Mouse (Mus musculus) heart, embryonic 11.5 days (tissue): Measurements from ENCODE around the gene Gdf5. TPM values are rescaled to one million over a fixed set of nuclear protein-coding genes. Genes with fewer than 3 reads are reported as not detected.
"Not testable (repeated sequence)": the region's sequence is repeated elsewhere in the genome, so short reads cannot be mapped to it uniquely, and the experiment has no call there.

Source experiments
- ATAC-seq: fragments of 200-750 bp; cut with Nextera tagmentation; replicated peaks from 2 replicates; pipeline ENCODE4 v1.8.0; 2017; ENCODE audit warnings: moderate library complexity; ENCODE audit not compliant: insufficient number of reproducible peaks, low FRiP score, low TSS enrichment
- H3K27ac ChIP-seq: fragments of 300-500 bp; sonication (generic); 2 replicates; pipeline ENCODE4 v1.5.1; 2014; ENCODE audit warnings: mild to moderate bottlenecking, low read depth, low read length
- H3K27me3 ChIP-seq: fragments of 300-500 bp; sonication (generic); 2 replicates; pipeline ENCODE4 v1.6.1; 2014; ENCODE audit warnings: mild to moderate bottlenecking, low read length, mixed read lengths; ENCODE audit not compliant: control insufficient read depth, insufficient read depth
- H3K36me3 ChIP-seq: fragments of 300-500 bp; sonication (generic); 2 replicates; pipeline ENCODE4 v1.6.1; 2014; ENCODE audit warnings: mild to moderate bottlenecking, low read length, moderate library complexity, mixed read lengths; ENCODE audit not compliant: control insufficient read depth, insufficient read depth
- H3K4me1 ChIP-seq: fragments of 300-500 bp; sonication (generic); 2 replicates; pipeline ENCODE4 v1.6.1; 2014; ENCODE audit warnings: low read length; ENCODE audit not compliant: control insufficient read depth, insufficient read depth
- H3K4me2 ChIP-seq: fragments of 300-500 bp; sonication (generic); 2 replicates; pipeline ENCODE4 v1.6.1; 2014; ENCODE audit warnings: mild to moderate bottlenecking, moderate library complexity
- H3K4me3 ChIP-seq: fragments of 300-500 bp; sonication (generic); 2 replicates; pipeline ENCODE4 v1.5.1; 2014; ENCODE audit warnings: low read depth, low read length
- H3K9ac ChIP-seq: fragments of 300-500 bp; sonication (generic); 2 replicates; pipeline ENCODE4 v1.6.1; 2014; ENCODE audit warnings: mild to moderate bottlenecking, low read depth, low read length, moderate library complexity
- H3K9me3 ChIP-seq: fragments of 300-500 bp; sonication (generic); replicated peaks from 2 replicates; pipeline ENCODE4 v1.6.1; 2016; ENCODE audit warnings: low read length; ENCODE audit not compliant: control insufficient read depth
- WGBS: fragments of 180-500 bp; shearing (Covaris S2); extraction: QIAGEN DNeasy Blood & Tissue Kit; methylation state at CpG from one replicate; pipeline ENCODE4 v1.1.7; 2014; ENCODE audit not compliant: insufficient replicate concordance; 5-methylcytosine and 5-hydroxymethylcytosine counted together
- polyA plus RNA-seq: library from polyadenylated mRNA; unstranded; fragments of >200 nt; fragmentation: Nextera tagmentation; extraction: Ambion mirVana; gene quantifications from 2 replicates; pipeline ENCODE4 v1.2.1, GENCODE M21; 2014

Gdf5 gene
- polyA plus RNA-seq, 1 experiment from 2014 or later, result 0.36 TPM

- Histone ChIP-seq H3K27ac (peak within 1 kb of the TSS; percentile 86), H3K4me3 (peak within 1 kb of the TSS; percentile 72), H3K4me1 (peaks cover 9% of the 10 kb centered on the region), H3K9ac (peak within 1 kb of the TSS; percentile 83), H3K27me3 (no peaks in the 10 kb centered on the region), H3K4me2 (peak within 1 kb of the TSS; percentile 76), H3K36me3 (no peaks in the 10 kb centered on the region), H3K9me3 (no peaks in the 10 kb centered on the region)
- WGBS, result 1% methylated on average over 38 of the region's 38 CpGs
- peak; percentile 86 for ATAC-seq
Measured at GRCm38 (mm10) chr2:155929531-155930442, 15.4 kb downstream of the Gdf5 start, which contains the start of gene Uqcc1. Gene Uqcc1, minus strand, starts transcription at chr2:155930310.

DNA sequence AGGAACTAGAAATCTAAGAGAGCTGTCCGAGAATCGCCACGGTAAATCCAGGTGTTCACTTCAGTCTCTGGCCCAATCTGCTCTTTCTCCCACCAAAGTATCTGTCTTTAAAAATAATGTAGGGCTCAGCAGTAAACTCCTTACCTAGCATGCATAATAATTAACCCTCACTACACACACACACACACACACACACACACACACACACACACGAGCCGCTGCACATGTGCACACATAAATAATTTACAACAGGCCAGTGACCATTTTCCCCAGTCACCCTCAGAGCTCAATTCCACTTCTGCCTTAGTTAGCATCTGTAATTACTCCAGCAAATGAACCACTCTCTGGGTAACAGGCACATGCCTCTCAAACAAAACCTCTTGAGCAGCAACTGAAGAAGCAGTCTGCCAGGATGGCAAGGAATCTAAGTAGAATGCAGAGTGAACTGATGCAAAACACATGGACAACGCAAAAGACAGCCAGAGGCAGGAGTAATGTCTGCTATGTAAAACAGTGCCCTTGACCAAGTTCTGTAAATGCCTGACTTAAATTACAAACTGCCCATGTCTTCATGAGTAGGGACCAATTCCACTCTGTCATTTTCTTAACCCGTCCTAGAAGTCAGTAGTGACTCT, 16.3 kb downstream of the Gdf5 start:
- H3K9me3 ChIP-seq, result no peaks in the 10 kb centered on the region
- H3K4me3 ChIP-seq, result peak overlapping the region; percentile 72
- peak overlapping the region; percentile 76 for H3K4me2 ChIP-seq
- H3K9ac ChIP-seq, result peak overlapping the region; percentile 83
- ATAC-seq, result no peak
- H3K36me3 ChIP-seq, result no peaks in the 10 kb centered on the region
- WGBS, result 77% methylated on average over 7 of the region's 7 CpGs
- H3K27ac ChIP-seq, result peak overlapping the region; percentile 86; the same call in 1 of the 2 replicates
- peaks cover 9% of the 10 kb centered on the region for H3K4me1 ChIP-seq
- H3K27me3 ChIP-seq, result no peaks in the 10 kb centered on the region

- H3K27ac ChIP-seq, result not testable (repeated sequence)
Measured at GRCm38 (mm10) chr2:155925213-155925612, 20.0 kb downstream of the Gdf5 start.

GRCm38 (mm10) chr2:155923143-155923542, 22.0 kb downstream of the Gdf5 start:
- Histone ChIP-seq H3K36me3 (peaks cover 7% of the 10 kb centered on the region; the same call in 1 of the 2 replicates), H3K27me3 (no peaks in the 10 kb centered on the region), H3K9ac (no peak overlapping the region), H3K27ac (no peak overlapping the region), H3K4me2 (no peak overlapping the region), H3K4me3 (no peak overlapping the region), H3K4me1 (no peaks in the 10 kb centered on the region), H3K9me3 (no peaks in the 10 kb centered on the region)
- WGBS, result 89% methylated on average over 7 of the region's 7 CpGs
- ATAC-seq, result no peak

More at GRCm38 (mm10) chr2:155925213-155925612, 20.0 kb downstream of the Gdf5 start:
- H3K4me2 ChIP-seq, ATAC-seq, H3K4me1 ChIP-seq, H3K36me3 ChIP-seq, H3K4me3 ChIP-seq, H3K9me3 ChIP-seq, H3K27me3 ChIP-seq, H3K9ac ChIP-seq: not testable (repeated sequence)
- WGBS, result 94% methylated on average over 6 of the region's 6 CpGs

DNA sequence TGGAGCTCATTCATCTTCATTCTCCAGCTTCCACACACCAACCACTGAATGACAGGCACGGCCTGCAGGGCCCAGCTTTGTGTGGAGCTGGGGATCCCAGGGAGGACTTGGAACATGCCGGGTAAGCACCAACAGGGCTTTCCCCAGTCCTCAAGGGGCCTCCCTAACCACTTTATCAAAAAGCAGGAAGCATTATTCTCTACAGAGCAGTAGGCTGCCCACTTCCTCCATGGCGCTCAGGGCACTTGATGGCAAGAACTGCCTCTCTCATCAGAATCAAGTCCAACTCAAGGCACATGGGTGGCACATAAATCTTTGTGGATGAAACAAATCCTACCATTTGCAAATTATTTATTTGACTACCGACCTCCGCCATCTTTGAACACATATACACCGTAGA, 30.5 kb downstream of the Gdf5 start:
- Histone ChIP-seq H3K27me3 (no peaks in the 10 kb centered on the region), H3K9me3 (no peaks in the 10 kb centered on the region), H3K9ac (no peak overlapping the region), H3K27ac (no peak overlapping the region), H3K4me1 (no peaks in the 10 kb centered on the region), H3K4me3 (no peak overlapping the region), H3K36me3 (peaks cover 23% of the 10 kb centered on the region), H3K4me2 (no peak overlapping the region)
- 88% methylated on average over 6 of the region's 6 CpGs for WGBS
- ATAC-seq, result no peak

GRCm38 (mm10) chr2:155903632-155904008, 41.5 kb downstream of the Gdf5 start:
- no peak overlapping the region for H3K27ac ChIP-seq
- no peak overlapping the region for H3K9ac ChIP-seq
- no peaks in the 10 kb centered on the region for H3K4me1 ChIP-seq
- no peaks in the 10 kb centered on the region for H3K27me3 ChIP-seq
- peaks cover 3% of the 10 kb centered on the region; the same call in 1 of the 2 replicates for H3K36me3 ChIP-seq
- H3K9me3 ChIP-seq, result no peaks in the 10 kb centered on the region
- ATAC-seq, result no peak
- H3K4me3 ChIP-seq, result no peak overlapping the region
- H3K4me2 ChIP-seq, result no peak overlapping the region
- WGBS, result 84% methylated on average over 6 of the region's 6 CpGs

DNA sequence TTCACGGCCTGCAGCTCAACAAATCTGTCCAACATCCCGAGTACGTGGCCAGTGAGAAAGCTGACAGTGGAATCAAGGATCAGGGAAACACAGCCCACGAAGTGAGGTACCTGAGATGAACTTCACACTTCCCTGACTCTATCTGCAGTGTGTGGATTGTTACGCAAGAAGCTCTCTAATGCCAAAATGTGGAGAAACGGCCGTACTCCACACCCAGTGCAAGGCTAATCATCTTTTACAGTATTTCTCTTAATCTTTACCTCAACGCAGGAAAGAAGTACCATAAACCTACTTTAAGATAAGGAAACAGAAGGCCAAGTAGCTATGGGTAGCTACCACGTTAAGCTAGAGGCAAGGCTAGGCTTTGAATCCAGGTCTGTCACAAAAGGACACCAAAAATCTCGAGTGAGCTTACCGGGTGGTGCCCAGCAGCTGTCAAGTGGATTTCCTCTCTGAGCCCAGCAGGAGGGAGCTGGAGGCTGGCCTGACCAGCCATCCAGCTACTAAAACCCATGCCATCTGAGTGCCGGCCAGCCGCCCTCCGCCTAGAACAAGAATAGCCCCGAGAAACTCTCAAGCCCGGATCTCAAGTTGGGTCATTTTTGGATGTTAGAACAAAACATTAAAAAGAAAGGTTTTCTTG, 42.1 kb downstream of the Gdf5 start:
- no peak overlapping the region for H3K4me3 ChIP-seq
- H3K27ac ChIP-seq, result no peak overlapping the region
- no peaks in the 10 kb centered on the region for H3K27me3 ChIP-seq
- H3K36me3 ChIP-seq, result peaks cover 3% of the 10 kb centered on the region; the same call in 1 of the 2 replicates
- no peaks in the 10 kb centered on the region for H3K4me1 ChIP-seq
- H3K9ac ChIP-seq, result no peak overlapping the region
- H3K9me3 ChIP-seq, result no peaks in the 10 kb centered on the region
- WGBS, result 80% methylated on average over 16 of the region's 16 CpGs
- H3K4me2 ChIP-seq, result no peak overlapping the region
- no peak for ATAC-seq

GRCm38 (mm10) chr2:155895046-155895735, 50.0 kb downstream of the Gdf5 start:
- no peak overlapping the region for H3K27ac ChIP-seq
- no peaks in the 10 kb centered on the region for H3K27me3 ChIP-seq
- ATAC-seq, result no peak
- no peaks in the 10 kb centered on the region for H3K9me3 ChIP-seq
- peaks cover 5% of the 10 kb centered on the region for H3K36me3 ChIP-seq
- 85% methylated on average over 16 of the region's 16 CpGs for WGBS
- H3K4me1 ChIP-seq, result no peaks in the 10 kb centered on the region
- no peak overlapping the region for H3K4me2 ChIP-seq
- no peak overlapping the region for H3K9ac ChIP-seq
- no peak overlapping the region for H3K4me3 ChIP-seq
